Mouse (Mus musculus) neural tube, embryonic 15.5 days (tissue): ENCODE measurements at regions not wholly inside any gene's neighbourhood (a gene's known extent, or its start where the extent isn't known, plus 50 kb on each side); places are given as distances from the start of the nearest gene placed in this dataset.

Source experiments
- ATAC-seq: fragments of 200-750 bp; cut with Nextera tagmentation; 2 replicates; pipeline ENCODE4 v1.8.0; 2017; ENCODE audit warnings: mild to moderate bottlenecking, moderate TSS enrichment, moderate library complexity; ENCODE audit not compliant: low FRiP score
- H3K27ac ChIP-seq: fragments of 300-500 bp; sonication (generic); replicated peaks from 2 replicates; pipeline ENCODE4 v1.5.1; 2015; ENCODE audit warnings: mild to moderate bottlenecking, inconsistent platforms
- H3K27me3 ChIP-seq: fragments of 300-500 bp; sonication (generic); replicated peaks from 2 replicates; pipeline ENCODE4 v1.6.1; 2015; ENCODE audit warnings: inconsistent platforms
- H3K36me3 ChIP-seq: fragments of 300-500 bp; sonication (generic); 2 replicates; pipeline ENCODE4 v1.6.1; 2015; ENCODE audit warnings: inconsistent platforms
- H3K4me1 ChIP-seq: fragments of 300-500 bp; sonication (generic); 2 replicates; pipeline ENCODE4 v1.6.1; 2015; ENCODE audit warnings: inconsistent platforms
- H3K4me2 ChIP-seq: fragments of 300-500 bp; sonication (generic); 2 replicates; pipeline ENCODE4 v1.6.1; 2015; ENCODE audit warnings: inconsistent platforms, mild to moderate bottlenecking, moderate library complexity
- H3K4me3 ChIP-seq: fragments of 300-500 bp; sonication (generic); replicated peaks from 2 replicates; pipeline ENCODE4 v1.5.1; 2015; ENCODE audit warnings: mild to moderate bottlenecking, inconsistent platforms
- H3K9ac ChIP-seq: fragments of 300-500 bp; sonication (generic); replicated peaks from 2 replicates; pipeline ENCODE4 v1.6.1; 2015; ENCODE audit warnings: mild to moderate bottlenecking, inconsistent platforms
- H3K9me3 ChIP-seq: fragments of 300-500 bp; sonication (generic); replicated peaks from 2 replicates; pipeline ENCODE4 v1.6.1; 2016; ENCODE audit warnings: inconsistent platforms
- WGBS: fragments of 180-500 bp; shearing (Covaris S2); methylation state at CpG from one replicate; pipeline ENCODE4 v1.1.7; 2015; ENCODE audit warnings: mixed read lengths; 5-methylcytosine and 5-hydroxymethylcytosine counted together

DNA sequence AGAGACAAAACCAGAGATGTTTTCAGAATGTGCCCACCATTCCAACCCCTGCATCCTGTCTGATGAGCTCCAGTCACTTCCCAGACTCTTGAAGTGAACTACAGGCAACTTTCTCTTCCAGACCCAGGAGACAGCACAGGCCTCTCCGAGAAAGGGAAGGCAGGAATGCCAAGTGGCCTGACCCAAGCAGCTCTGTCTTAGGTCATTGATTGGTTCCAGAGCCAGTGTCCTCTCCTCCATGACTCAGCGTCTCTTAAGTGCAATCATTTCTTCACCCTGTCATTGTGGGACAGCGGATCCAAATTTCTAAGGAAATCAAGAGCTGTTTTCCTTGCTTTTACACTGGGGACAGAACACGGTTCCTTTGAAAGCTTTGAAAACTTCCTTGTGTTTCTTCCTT lies 329.2 kb upstream of the Nfe2l3 start:
- no peak overlapping the region for H3K27ac ChIP-seq
- no peaks in the 10 kb centered on the region for H3K9me3 ChIP-seq
- 51% methylated on average over 4 of the region's 4 CpGs for WGBS
- H3K4me2 ChIP-seq, result no peak overlapping the region
- ATAC-seq, result no peak
- H3K27me3 ChIP-seq, result no peaks in the 10 kb centered on the region
- H3K4me1 ChIP-seq, result no peaks in the 10 kb centered on the region
- H3K4me3 ChIP-seq, result no peak overlapping the region
- H3K9ac ChIP-seq, result no peak overlapping the region
- H3K36me3 ChIP-seq, result no peaks in the 10 kb centered on the region

DNA sequence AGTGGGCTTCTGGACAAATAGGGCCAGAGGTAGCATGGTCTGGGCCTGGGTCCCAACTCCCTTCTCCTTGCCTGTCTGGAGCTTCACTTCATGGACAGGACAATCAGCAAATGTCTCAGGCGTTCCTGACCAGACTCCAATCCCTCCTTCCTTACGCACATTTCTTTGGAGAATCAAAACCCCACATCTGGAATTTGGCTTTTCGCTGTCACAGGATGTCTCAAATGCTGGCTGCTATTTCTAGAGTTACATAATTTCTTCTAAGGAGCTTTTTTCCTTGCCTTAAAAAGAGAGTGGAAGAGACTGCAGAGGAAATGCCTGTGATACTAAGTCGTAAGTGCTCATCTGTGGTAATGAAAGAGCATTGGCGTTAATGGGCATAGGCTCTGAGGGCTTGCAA lies 328.1 kb upstream of the Nfe2l3 start:
- H3K36me3 ChIP-seq, result no peaks in the 10 kb centered on the region
- no peaks in the 10 kb centered on the region for H3K9me3 ChIP-seq
- H3K4me1 ChIP-seq, result no peaks in the 10 kb centered on the region
- no peaks in the 10 kb centered on the region for H3K27me3 ChIP-seq
- 83% methylated on average over 5 of the region's 5 CpGs for WGBS
- H3K4me2 ChIP-seq, result no peak overlapping the region
- no peak for ATAC-seq
- no peak overlapping the region for H3K9ac ChIP-seq
- H3K4me3 ChIP-seq, result no peak overlapping the region
- no peak overlapping the region for H3K27ac ChIP-seq

DNA sequence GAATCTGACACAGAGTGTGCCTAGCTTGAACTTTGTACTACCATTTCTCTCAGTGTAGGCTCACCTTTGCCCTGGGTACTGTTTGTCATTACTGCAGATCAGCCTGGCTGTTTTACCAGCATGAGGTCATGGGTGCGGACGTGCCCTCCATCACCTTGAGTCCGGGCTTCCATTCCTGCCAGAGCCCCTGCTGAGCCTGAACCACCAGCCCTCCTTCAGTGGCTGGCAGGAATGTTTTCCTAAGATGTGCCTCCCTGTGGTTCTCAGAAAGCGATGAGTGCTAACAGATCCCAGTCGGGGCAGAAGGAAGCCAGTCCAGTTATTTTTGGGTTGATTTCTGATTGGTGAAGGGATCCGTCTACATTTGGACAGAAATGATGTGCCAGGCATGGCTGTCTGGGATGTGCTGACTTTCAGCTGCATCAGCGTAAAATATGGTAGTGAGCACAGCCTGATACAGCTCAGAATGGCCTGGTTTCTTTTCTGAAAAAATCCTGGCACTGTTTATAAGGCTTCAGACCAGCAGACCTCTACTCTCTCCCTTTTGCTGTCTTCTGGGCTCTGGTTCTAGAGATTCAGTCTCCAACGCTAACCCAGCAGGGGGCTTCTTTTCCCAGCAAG lies 324.0 kb upstream of the Nfe2l3 start:
- H3K27me3 ChIP-seq, result no peaks in the 10 kb centered on the region
- H3K9me3 ChIP-seq, result 0 out of 2 replicates have a peak, but pooled peaks cover 4% of the 10 kb centered on the region
- ATAC-seq, result no peak
- WGBS, result 54% methylated on average over 8 of the region's 8 CpGs
- no peak overlapping the region for H3K4me2 ChIP-seq
- H3K36me3 ChIP-seq, result no peaks in the 10 kb centered on the region
- H3K9ac ChIP-seq, result no peak overlapping the region
- H3K4me1 ChIP-seq, result no peaks in the 10 kb centered on the region
- H3K27ac ChIP-seq, result no peak overlapping the region
- no peak overlapping the region for H3K4me3 ChIP-seq

DNA sequence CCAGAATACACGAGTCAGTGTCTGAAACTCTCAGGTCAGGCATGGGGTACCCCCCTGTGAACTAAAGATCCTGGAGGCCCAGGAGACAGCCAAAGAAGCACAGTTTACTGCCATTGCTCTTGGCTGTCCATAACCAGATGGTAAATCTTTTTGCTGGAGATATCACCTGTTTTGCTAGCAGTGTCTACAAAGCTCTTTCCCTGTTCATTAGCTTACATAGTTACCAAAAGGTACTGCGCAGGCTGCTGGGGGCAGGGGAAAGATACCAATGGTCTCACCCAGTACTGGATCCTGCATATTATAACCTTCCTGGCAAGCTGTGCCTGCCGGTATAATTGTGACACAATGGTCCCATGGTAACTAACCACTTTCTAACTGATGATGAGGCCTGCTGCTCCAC lies 321.9 kb upstream of the Nfe2l3 start:
- Histone ChIP-seq H3K4me3 (no peak overlapping the region), H3K9me3 (0 out of 2 replicates have a peak, but pooled peaks cover 4% of the 10 kb centered on the region), H3K4me1 (no peaks in the 10 kb centered on the region), H3K27me3 (no peaks in the 10 kb centered on the region), H3K9ac (no peak overlapping the region), H3K27ac (no peak overlapping the region), H3K36me3 (no peaks in the 10 kb centered on the region), H3K4me2 (no peak overlapping the region)
- no peak for ATAC-seq
- WGBS, result 91% methylated on average over 3 of the region's 3 CpGs

DNA sequence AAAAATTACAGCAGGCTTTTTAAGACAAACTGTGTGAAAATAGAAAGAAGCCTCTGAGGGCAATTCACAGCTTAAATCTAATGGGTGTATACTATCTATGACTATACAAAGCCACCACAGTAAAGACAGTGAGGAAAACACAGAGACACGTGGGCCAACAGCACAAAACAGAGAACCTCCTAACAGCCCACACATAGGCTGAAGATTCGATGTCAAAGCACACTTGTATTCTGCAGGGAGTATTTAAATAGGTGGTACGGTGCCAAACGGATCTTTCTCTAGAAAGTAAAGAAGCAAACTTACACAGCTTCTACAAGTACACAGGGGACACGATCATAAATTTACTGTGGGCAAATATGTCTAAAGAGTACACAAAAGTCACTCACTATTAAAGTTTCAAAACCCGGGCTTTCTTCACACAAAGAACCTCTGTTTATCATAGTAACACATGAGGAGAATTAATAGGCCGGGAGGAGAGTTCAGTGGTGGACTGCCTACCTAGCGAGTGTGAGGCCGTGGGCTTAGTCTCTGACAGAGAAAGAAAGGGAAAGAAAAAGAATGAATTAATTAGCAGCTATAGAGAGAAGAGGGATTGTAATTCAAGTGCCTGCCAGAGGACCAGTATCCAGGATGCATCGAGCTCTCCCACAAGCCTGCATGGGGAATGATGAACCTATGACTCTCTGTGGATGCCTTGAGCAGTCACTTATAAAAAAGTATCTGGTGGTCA lies 317.7 kb upstream of the Nfe2l3 start:
- no peak overlapping the region for H3K27ac ChIP-seq
- no peaks in the 10 kb centered on the region for H3K36me3 ChIP-seq
- H3K9me3 ChIP-seq, result 0 out of 2 replicates have a peak, but pooled peaks cover 4% of the 10 kb centered on the region
- H3K27me3 ChIP-seq, result no peaks in the 10 kb centered on the region
- ATAC-seq, result peak; percentile 86
- no peak overlapping the region for H3K4me3 ChIP-seq
- no peak overlapping the region for H3K4me2 ChIP-seq
- 27% methylated on average over 10 of the region's 10 CpGs for WGBS
- no peaks in the 10 kb centered on the region for H3K4me1 ChIP-seq
- H3K9ac ChIP-seq, result no peak overlapping the region

DNA sequence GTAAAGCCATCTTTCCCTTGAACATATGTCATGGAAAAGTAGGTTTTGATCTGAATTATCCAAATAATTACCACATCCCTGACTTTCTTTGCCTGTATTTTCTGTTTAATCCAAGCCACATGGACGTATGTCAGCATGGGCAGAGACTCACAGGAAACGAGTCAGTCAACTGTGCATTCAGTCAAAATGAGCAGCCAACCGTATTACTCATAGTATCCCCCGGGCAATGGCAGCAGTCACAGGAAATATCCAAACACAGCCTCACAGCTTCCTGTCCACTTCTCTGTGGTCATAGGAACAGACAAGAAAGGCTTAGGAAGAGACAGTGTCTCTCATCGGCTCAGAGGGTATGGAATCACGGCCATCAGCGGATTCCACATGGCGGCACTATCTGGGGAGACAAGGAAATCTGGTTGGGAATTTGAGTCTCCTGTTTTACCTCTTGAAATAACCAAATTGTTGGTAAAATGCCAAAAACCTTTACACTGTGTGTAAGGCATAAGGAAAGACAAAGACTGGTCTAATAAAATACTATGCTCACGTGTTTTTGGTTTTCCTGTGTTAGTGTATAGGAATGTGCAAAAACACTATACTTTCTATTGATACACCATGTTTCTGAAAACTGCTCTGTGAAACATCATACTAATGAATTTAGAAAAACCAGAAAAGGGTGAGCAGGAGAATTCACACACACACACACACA lies 313.5 kb upstream of the Nfe2l3 start:
- Histone ChIP-seq H3K4me1 (no peaks in the 10 kb centered on the region), H3K4me3 (no peak overlapping the region), H3K36me3 (no peaks in the 10 kb centered on the region), H3K9ac (no peak overlapping the region), H3K9me3 (no peaks in the 10 kb centered on the region), H3K27ac (no peak overlapping the region), H3K27me3 (no peaks in the 10 kb centered on the region), H3K4me2 (no peak overlapping the region)
- ATAC-seq, result no peak
- 69% methylated on average over 9 of the region's 9 CpGs for WGBS

DNA sequence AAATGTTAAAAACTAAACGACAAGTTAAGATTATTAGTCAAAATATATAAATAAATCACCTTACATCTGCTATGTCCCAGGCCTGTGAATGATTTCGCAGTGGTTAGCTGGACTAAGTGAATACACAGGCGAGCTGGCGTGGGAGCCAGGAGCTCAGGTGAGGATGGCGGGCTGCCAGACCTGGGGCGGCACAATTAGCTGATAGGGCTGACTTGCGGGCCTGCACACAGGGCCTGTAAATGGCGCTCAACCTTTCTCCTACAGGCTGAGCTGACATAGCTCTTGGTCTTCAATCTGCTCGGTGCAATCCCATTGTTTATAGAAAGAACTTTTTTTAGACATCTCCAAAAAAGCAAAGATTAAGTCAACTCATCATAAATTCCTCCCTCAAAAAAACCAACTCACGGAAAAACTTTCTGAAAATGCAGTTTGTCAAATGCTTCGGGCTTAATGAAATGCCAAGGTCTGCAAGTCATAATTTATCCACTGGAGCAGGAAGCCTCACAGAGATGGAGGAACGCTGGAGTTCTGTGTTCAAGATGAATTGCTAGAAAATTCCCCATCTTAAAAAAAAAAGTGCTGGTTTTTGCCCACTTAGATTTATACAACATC lies 312.7 kb upstream of the Nfe2l3 start:
- Histone ChIP-seq H3K4me2 (no peak overlapping the region), H3K27me3 (no peaks in the 10 kb centered on the region), H3K36me3 (no peaks in the 10 kb centered on the region), H3K9me3 (no peaks in the 10 kb centered on the region), H3K27ac (no peak overlapping the region), H3K4me3 (no peak overlapping the region), H3K9ac (no peak overlapping the region), H3K4me1 (no peaks in the 10 kb centered on the region)
- 78% methylated on average over 12 of the region's 12 CpGs for WGBS
- ATAC-seq, result no peak

DNA sequence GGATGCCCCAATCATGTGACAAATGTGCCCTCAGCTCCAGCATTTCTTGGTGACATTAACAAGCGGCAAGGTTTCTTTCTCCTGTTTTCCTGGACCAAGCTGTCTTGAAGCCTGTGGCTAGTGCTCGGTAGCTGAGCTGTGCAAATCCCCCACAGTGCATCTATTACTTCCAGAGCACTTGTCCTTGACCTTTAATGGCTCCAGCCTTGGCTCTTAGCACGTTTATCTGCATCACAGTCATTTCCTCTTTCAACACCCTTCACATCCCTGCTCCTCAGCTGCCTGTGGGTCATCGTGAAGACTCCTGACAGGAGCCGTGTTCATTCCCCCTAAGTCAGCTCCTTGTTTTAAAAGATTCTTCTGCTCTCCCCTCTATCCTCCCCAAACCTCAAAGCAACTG lies 309.5 kb upstream of the Nfe2l3 start:
- Histone ChIP-seq H3K36me3 (no peaks in the 10 kb centered on the region), H3K9me3 (no peaks in the 10 kb centered on the region), H3K4me3 (no peak overlapping the region), H3K27ac (no peak overlapping the region), H3K9ac (no peak overlapping the region), H3K4me1 (no peaks in the 10 kb centered on the region), H3K4me2 (no peak overlapping the region), H3K27me3 (no peaks in the 10 kb centered on the region)
- no peak for ATAC-seq
- 55% methylated on average over 5 of the region's 5 CpGs for WGBS

DNA sequence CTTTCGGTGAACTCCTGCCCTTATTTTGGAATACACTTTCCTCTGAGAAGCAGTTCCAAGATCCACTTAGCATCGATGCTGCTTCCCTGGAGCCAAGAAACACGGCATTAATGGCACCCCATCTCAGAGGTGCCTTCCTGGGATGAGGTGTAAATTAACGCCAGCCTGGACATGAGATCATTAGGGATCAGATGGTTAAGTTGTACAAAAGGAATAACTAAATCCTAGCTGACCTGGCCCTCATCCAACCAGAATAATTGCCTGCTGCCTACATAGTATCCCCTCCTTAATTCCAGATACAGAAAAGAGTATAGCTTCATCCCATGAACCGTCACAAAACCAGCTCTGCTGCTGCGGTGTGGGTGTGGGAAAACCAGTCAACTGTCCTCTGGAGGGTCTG lies 304.6 kb upstream of the Nfe2l3 start:
- H3K4me3 ChIP-seq, result no peak overlapping the region
- no peaks in the 10 kb centered on the region for H3K36me3 ChIP-seq
- no peaks in the 10 kb centered on the region for H3K4me1 ChIP-seq
- H3K9me3 ChIP-seq, result no peaks in the 10 kb centered on the region
- H3K4me2 ChIP-seq, result no peak overlapping the region
- 70% methylated on average over 6 of the region's 6 CpGs for WGBS
- ATAC-seq, result no peak
- no peaks in the 10 kb centered on the region for H3K27me3 ChIP-seq
- no peak overlapping the region for H3K9ac ChIP-seq
- H3K27ac ChIP-seq, result no peak overlapping the region

DNA sequence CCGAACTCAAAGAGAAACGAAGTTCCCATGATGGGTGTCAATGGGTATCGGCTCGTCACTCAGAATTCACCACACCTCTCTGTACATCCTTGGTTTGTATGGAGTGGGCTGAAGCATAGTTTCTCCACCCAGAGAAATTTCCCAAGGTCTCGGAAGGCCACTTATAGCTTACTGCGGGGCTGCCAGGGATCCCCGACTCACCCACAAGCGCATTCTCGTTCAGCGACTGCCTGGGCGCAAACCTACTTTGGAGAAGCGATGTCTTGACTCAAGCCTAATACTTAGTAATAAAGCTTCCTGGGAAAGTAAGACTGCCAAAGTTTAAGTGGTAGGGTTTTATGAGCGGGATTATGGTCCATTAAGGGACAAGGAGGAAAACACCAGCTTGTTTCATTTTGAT lies 303.4 kb upstream of the Nfe2l3 start:
- no peak for ATAC-seq
- Histone ChIP-seq H3K27ac (no peak overlapping the region), H3K4me3 (no peak overlapping the region), H3K4me1 (no peaks in the 10 kb centered on the region), H3K9me3 (no peaks in the 10 kb centered on the region), H3K4me2 (no peak overlapping the region), H3K9ac (no peak overlapping the region), H3K36me3 (no peaks in the 10 kb centered on the region), H3K27me3 (no peaks in the 10 kb centered on the region)
- WGBS, result 96% methylated on average over 13 of the region's 13 CpGs

DNA sequence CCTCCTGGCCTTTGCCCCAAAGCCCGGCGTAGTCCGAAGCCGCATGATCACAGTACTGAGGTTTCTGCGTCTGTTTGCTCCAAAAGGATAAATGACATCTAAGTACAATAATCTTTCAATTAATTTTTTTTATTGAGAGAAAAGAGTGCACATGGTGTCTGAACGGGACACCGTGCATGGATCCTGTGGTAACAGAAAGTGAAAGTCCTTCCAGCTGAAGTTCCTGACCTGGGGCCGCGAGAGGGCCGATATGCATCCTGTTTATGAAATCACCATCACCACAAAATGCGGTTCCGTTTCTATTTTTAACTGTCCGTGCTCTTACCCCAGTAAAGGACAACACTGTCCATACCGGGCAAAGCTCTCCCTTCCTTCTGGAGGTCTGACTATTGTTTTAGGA lies 302.9 kb upstream of the Nfe2l3 start:
- ATAC-seq, result no peak
- no peak overlapping the region for H3K9ac ChIP-seq
- H3K4me3 ChIP-seq, result no peak overlapping the region
- no peaks in the 10 kb centered on the region for H3K9me3 ChIP-seq
- H3K36me3 ChIP-seq, result no peaks in the 10 kb centered on the region
- no peaks in the 10 kb centered on the region for H3K27me3 ChIP-seq
- H3K27ac ChIP-seq, result no peak overlapping the region
- WGBS, result 92% methylated on average over 14 of the region's 14 CpGs
- H3K4me1 ChIP-seq, result no peaks in the 10 kb centered on the region
- no peak overlapping the region for H3K4me2 ChIP-seq

DNA sequence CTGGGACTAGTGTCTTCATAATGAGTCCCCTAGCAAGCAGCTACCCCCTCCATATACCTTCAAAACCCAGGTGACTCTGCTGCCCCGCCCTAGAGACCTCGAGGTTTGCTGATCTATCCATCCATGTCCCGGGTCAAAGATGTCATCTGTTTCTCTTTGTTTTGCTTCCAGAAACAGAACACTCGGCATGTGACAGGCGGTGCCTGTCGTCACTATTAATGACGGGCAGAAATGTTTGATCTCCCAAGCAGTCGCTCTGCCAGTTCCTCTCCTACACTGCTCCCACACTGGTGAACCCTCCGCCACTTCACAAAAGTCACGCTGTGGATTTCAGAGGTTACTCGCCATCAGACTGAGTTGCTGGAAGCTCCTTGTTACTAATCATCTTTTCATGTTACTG lies 287.7 kb upstream of the Nfe2l3 start:
- Histone ChIP-seq H3K4me3 (no peak overlapping the region), H3K27ac (no peak overlapping the region), H3K4me2 (no peak overlapping the region), H3K9me3 (no peaks in the 10 kb centered on the region), H3K27me3 (no peaks in the 10 kb centered on the region), H3K36me3 (no peaks in the 10 kb centered on the region), H3K9ac (no peak overlapping the region), H3K4me1 (no peaks in the 10 kb centered on the region)
- WGBS, result 85% methylated on average over 11 of the region's 11 CpGs
- no peak for ATAC-seq
